Mouse (Mus musculus) lung, postnatal 0 days (tissue): ENCODE results near the gene Mapk8ip3. TPM values are rescaled to one million over a fixed set of nuclear protein-coding genes. Genes with fewer than 3 reads are reported as not detected.

Experiments used
- ATAC-seq: fragments of 200-750 bp; cut with Nextera tagmentation; 2 replicates; pipeline ENCODE4 v1.8.0; 2017; ENCODE audit warnings: moderate library complexity
- DNase-seq: peaks from one replicate; pipeline ENCODE4 v3.0.0-alpha.2; 2016; ENCODE audit warnings: low spot score
- H3K27ac ChIP-seq: fragments of 300-500 bp; sonication (generic); 2 replicates; pipeline ENCODE4 v1.5.1; 2014; ENCODE audit warnings: antibody characterized with exemption, mild to moderate bottlenecking, low read length, mixed read lengths
- H3K27me3 ChIP-seq: fragments of 300-500 bp; sonication (generic); replicated peaks from 2 replicates; pipeline ENCODE4 v1.6.1; 2014; ENCODE audit warnings: low read length, mixed read lengths; ENCODE audit not compliant: insufficient read depth
- H3K36me3 ChIP-seq: fragments of 300-500 bp; sonication (generic); 2 replicates; pipeline ENCODE4 v1.6.1; 2014; ENCODE audit warnings: low read length, mixed read lengths; ENCODE audit not compliant: insufficient read depth
- H3K4me1 ChIP-seq: fragments of 300-500 bp; sonication (generic); 2 replicates; pipeline ENCODE4 v1.6.1; 2014; ENCODE audit warnings: antibody characterized with exemption, low read depth, low read length, mixed read lengths; ENCODE audit not compliant: insufficient read depth
- H3K4me2 ChIP-seq: fragments of 300-500 bp; sonication (generic); replicated peaks from 2 replicates; pipeline ENCODE4 v1.6.1; 2014; ENCODE audit warnings: low read depth, mild to moderate bottlenecking, low read length, moderate library complexity, mixed read lengths
- H3K4me3 ChIP-seq: fragments of 300-500 bp; sonication (generic); 2 replicates; pipeline ENCODE4 v1.5.1; 2014; ENCODE audit warnings: low read depth, low read length
- H3K9ac ChIP-seq: fragments of 300-500 bp; sonication (generic); replicated peaks from 2 replicates; pipeline ENCODE4 v1.6.1; 2014; ENCODE audit warnings: low read depth, mild to moderate bottlenecking
- H3K9me3 ChIP-seq: fragments of 300-500 bp; sonication (generic); 2 replicates; pipeline ENCODE4 v1.6.1; 2016; ENCODE audit warnings: low read length, mixed read lengths
- CTCF ChIP-seq: IDR thresholded peaks from 2 replicates; pipeline ENCODE4 v1.5.1; 2016; ENCODE audit warnings: antibody characterized with exemption, mild to moderate bottlenecking
- EP300 ChIP-seq: IDR thresholded peaks from 2 replicates; pipeline ENCODE4 v1.6.1; 2016; ENCODE audit warnings: antibody characterized with exemption, mild to moderate bottlenecking, control low read depth
- WGBS: fragments of 180-500 bp; shearing (Covaris S2); extraction: QIAGEN DNeasy Blood & Tissue Kit; methylation state at CpG from one replicate; pipeline ENCODE4 v1.1.7; 2014; 5-methylcytosine and 5-hydroxymethylcytosine counted together
- polyA plus RNA-seq: library from polyadenylated mRNA; unstranded; fragments of >200 nt; fragmentation: Nextera tagmentation; extraction: Ambion mirVana; gene quantifications from 2 replicates; pipeline ENCODE4 v1.2.1, GENCODE M21; 2015

Mapk8ip3 gene
- polyA plus RNA-seq, 1 experiment from 2014 or later, result 9.7 TPM

DNA sequence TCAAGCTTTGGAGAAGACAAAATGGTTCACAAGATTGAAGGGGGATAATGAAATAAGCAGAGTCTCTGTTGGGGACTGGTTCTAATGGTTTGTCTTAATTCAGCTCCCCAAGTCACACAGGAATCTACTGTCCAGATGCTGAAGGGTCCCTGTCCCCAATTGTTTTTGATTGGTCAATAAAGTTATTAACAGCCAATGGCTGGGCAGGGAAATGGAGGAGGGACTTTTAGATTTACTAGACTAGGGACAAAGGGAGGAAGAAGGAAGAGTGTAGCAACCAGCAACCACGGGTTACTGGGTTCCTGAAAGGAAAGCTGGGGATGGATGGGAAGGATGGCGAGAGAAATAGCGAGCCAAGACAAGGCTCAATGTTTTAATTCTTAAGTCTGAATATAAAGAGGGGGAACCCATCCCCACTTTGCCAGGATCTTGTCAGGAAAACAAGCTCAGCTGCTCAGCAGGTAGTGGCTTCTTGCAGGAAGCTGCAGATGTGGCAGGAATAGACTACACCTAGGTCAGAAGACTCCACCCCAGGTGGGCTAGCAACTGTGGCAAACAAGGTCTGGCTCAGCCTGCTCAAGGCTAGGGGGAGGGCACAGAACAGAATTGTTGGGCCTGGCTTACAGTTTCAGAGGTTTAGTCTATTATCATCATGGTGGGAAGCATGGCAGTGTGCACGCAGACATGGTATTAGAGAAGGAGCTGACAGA lies 62.9 kb downstream of the Mapk8ip3 start:
- Histone ChIP-seq H3K9ac (no peak overlapping the region), H3K27me3 (no peaks in the 10 kb centered on the region), H3K27ac (no peak overlapping the region), H3K4me2 (no peak overlapping the region), H3K9me3 (no peaks in the 10 kb centered on the region), H3K36me3 (no peaks in the 10 kb centered on the region), H3K4me3 (no peak overlapping the region), H3K4me1 (no peaks in the 10 kb centered on the region)
- no peak for TF ChIP-seq CTCF
- no peak for TF ChIP-seq EP300
- DNase-seq (no peak), ATAC-seq (no peak)
- WGBS, result 41% methylated on average over 4 of the region's 4 CpGs

- no peaks in the 10 kb centered on the region for H3K27me3 ChIP-seq
- TF ChIP-seq CTCF (no peak), EP300 (no peak)
- H3K4me3 ChIP-seq, result no peak overlapping the region
- no peak overlapping the region for H3K27ac ChIP-seq
- H3K4me2 ChIP-seq, result no peak overlapping the region
- ATAC-seq (no peak), DNase-seq (no peak)
- no peaks in the 10 kb centered on the region for H3K4me1 ChIP-seq
- H3K36me3 ChIP-seq, result no peaks in the 10 kb centered on the region
- no peaks in the 10 kb centered on the region for H3K9me3 ChIP-seq
- WGBS, result 90% methylated on average over 10 of the region's 10 CpGs
- H3K9ac ChIP-seq, result no peak overlapping the region
Measured at GRCm38 (mm10) chr17:24867914-24868313, 68.9 kb downstream of the Mapk8ip3 start.

- H3K27ac ChIP-seq, result no peak within 1 kb of the TSS
- H3K36me3 ChIP-seq, result peaks cover 7% of the 10 kb centered on the region; the same call in 1 of the 2 replicates
- ATAC-seq, result no peak
- H3K4me1 ChIP-seq, result no peaks in the 10 kb centered on the region
- H3K9ac ChIP-seq, result no peak within 1 kb of the TSS
- H3K9me3 ChIP-seq, result no peaks in the 10 kb centered on the region
- no peak for DNase-seq
- TF ChIP-seq CTCF (no peak), EP300 (no peak)
- H3K4me2 ChIP-seq, result no peak within 1 kb of the TSS
- no peak within 1 kb of the TSS for H3K4me3 ChIP-seq
- H3K27me3 ChIP-seq, result no peaks in the 10 kb centered on the region
- WGBS, result 88% methylated on average over 8 of the region's 8 CpGs
Measured at GRCm38 (mm10) chr17:24865776-24866175, 71.0 kb downstream of the Mapk8ip3 start, which contains the start of gene Igfals. Igfals (plus strand) TSS chr17:24865997.

GRCm38 (mm10) chr17:24861785-24862184 lies 75.0 kb downstream of the Mapk8ip3 start:
- Histone ChIP-seq H3K36me3 (peaks cover 7% of the 10 kb centered on the region; the same call in 1 of the 2 replicates), H3K27me3 (no peaks in the 10 kb centered on the region), H3K9me3 (no peaks in the 10 kb centered on the region), H3K4me3 (no peak overlapping the region), H3K4me1 (no peaks in the 10 kb centered on the region), H3K27ac (no peak overlapping the region), H3K9ac (no peak overlapping the region), H3K4me2 (no peak overlapping the region)
- TF ChIP-seq EP300, result no peak
- TF ChIP-seq CTCF, result no peak
- DNase-seq, result no peak
- 92% methylated on average over 3 of the region's 3 CpGs for WGBS
- no peak for ATAC-seq

GRCm38 (mm10) chr17:24860076-24860475 lies 76.7 kb downstream of the Mapk8ip3 start:
- Histone ChIP-seq H3K4me1 (no peaks in the 10 kb centered on the region), H3K9ac (no peak overlapping the region), H3K27ac (no peak overlapping the region), H3K36me3 (peaks cover 7% of the 10 kb centered on the region; the same call in 1 of the 2 replicates), H3K4me3 (no peak overlapping the region), H3K9me3 (no peaks in the 10 kb centered on the region), H3K27me3 (no peaks in the 10 kb centered on the region), H3K4me2 (no peak overlapping the region)
- TF ChIP-seq EP300, result no peak
- 89% methylated on average over 8 of the region's 8 CpGs for WGBS
- no peak for DNase-seq
- ATAC-seq, result no peak

GRCm38 (mm10) chr17:24858967-24859366 lies 77.8 kb downstream of the Mapk8ip3 start:
- no peak; the same call in 1 of the 2 replicates for ATAC-seq
- no peak overlapping the region for H3K4me3 ChIP-seq
- no peaks in the 10 kb centered on the region for H3K9me3 ChIP-seq
- H3K4me1 ChIP-seq, result no peaks in the 10 kb centered on the region
- no peak overlapping the region for H3K27ac ChIP-seq
- DNase-seq, result no peak
- no peak overlapping the region for H3K9ac ChIP-seq
- H3K36me3 ChIP-seq, result peaks cover 7% of the 10 kb centered on the region; the same call in 1 of the 2 replicates
- no peak for TF ChIP-seq EP300
- TF ChIP-seq CTCF, result no peak
- H3K27me3 ChIP-seq, result no peaks in the 10 kb centered on the region
- WGBS, result 81% methylated on average over 6 of the region's 6 CpGs
- H3K4me2 ChIP-seq, result no peak overlapping the region
